Mouse (Mus musculus) gastrocnemius, postnatal 4 days (tissue): Measurements from ENCODE around the gene Chml. TPM values are rescaled to one million over a fixed set of nuclear protein-coding genes. Genes with fewer than 3 reads are reported as not detected.

Source experiments
- DNase-seq, 2 experiments: peaks; one replicate each; pipeline ENCODE4 v3.0.0; 2021 to 2022; ENCODE audit warnings: low spot score in 2 of 2, mixed read lengths in 2 of 2
- long read RNA-seq, 2 experiments: library from polyadenylated mRNA; stranded (forward); transcript quantifications; one replicate each; pipeline ENCODE4 v2.0.0; 2021
- total RNA-seq, 2 experiments: library from RNA; stranded (reverse); gene quantifications; 2 replicates each; pipeline ENCODE4 v1.2.3; 2021

Chml gene
- 1 to 10 TPM; 6.7 to 7.3 TPM for total RNA-seq
- long read RNA-seq, experiment 1, partial matches to known transcripts, result 0 of 3 reads
- long read RNA-seq, experiment 1, other reads (novel, unspliced or antisense), result 3 of 3 reads
- long read RNA-seq, experiment 2, full-length matches to known transcripts, result 4 of 6 reads
- long read RNA-seq, experiment 2, partial matches to known transcripts, result 0 of 6 reads
- long read RNA-seq, experiment 2, other reads (novel, unspliced or antisense), result 2 of 6 reads

GRCm38 (mm10) chr1:175692246-175692996 is at the start of gene Chml, which contains the start of gene Opn3:
TSS of gene Chml (minus strand) at chr1:175692901.
TSS of gene Opn3 (minus strand) at chr1:175692776.
- DNase-seq, result peak; percentile 92 to 97

- no peak for DNase-seq
These were observed 33.1 kb upstream of the Chml start for GRCm38 (mm10) chr1:175725771-175726170.

GRCm38 (mm10) chr1:175716832-175717231 is 24.1 kb upstream of the Chml start:
- DNase-seq, result no peak

GRCm38 (mm10) chr1:175712338-175712909 is 19.7 kb upstream of the Chml start:
- DNase-seq, result peak in 1 of 2 experiments; percentile 9

GRCm38 (mm10) chr1:175708013-175708412 is 15.3 kb upstream of the Chml start:
- no peak for DNase-seq

GRCm38 (mm10) chr1:175707599-175707998 is 14.9 kb upstream of the Chml start:
- no peak for DNase-seq

GRCm38 (mm10) chr1:175701145-175701544 is 8.4 kb upstream of the Chml start:
- DNase-seq, result no peak

- no peak for DNase-seq
These were observed 7.1 kb upstream of the Chml start for GRCm38 (mm10) chr1:175699796-175700195.

- DNase-seq, result no peak
These were observed 6.7 kb upstream of the Chml start for GRCm38 (mm10) chr1:175699375-175699774.

GRCm38 (mm10) chr1:175698293-175698692 is 5.6 kb upstream of the Chml start, which contains the start of gene Wdr64:
TSS of gene Wdr64 (plus strand) at chr1:175698593.
- no peak for DNase-seq

- DNase-seq, result no peak
These were observed 794 bp upstream of the Chml start for GRCm38 (mm10) chr1:175693429-175693960.

- DNase-seq, result no peak
These were observed 278 bp upstream of the Chml start for GRCm38 (mm10) chr1:175692997-175693361.

GRCm38 (mm10) chr1:175691686-175692245 is 935 bp downstream of the Chml start:
- peak in 1 of 2 experiments; percentile 13 for DNase-seq

GRCm38 (mm10) chr1:175680995-175681394 is 11.7 kb downstream of the Chml start:
- DNase-seq, result no peak

GRCm38 (mm10) chr1:175677459-175677858 is 15.2 kb downstream of the Chml start:
- DNase-seq, result no peak

GRCm38 (mm10) chr1:175675116-175675515 is 17.6 kb downstream of the Chml start:
- no peak for DNase-seq

GRCm38 (mm10) chr1:175673563-175674325 is 19.0 kb downstream of the Chml start:
- DNase-seq, result no peak

- DNase-seq, result no peak
These were observed 21.1 kb downstream of the Chml start for GRCm38 (mm10) chr1:175671626-175672025.

- no peak for DNase-seq
These were observed 22.7 kb downstream of the Chml start for GRCm38 (mm10) chr1:175670042-175670441.

GRCm38 (mm10) chr1:175669456-175669855 is 23.2 kb downstream of the Chml start:
- no peak for DNase-seq
